ENCODE assay signal across 8 mouse cellular contexts in the genomic region with DNA sequence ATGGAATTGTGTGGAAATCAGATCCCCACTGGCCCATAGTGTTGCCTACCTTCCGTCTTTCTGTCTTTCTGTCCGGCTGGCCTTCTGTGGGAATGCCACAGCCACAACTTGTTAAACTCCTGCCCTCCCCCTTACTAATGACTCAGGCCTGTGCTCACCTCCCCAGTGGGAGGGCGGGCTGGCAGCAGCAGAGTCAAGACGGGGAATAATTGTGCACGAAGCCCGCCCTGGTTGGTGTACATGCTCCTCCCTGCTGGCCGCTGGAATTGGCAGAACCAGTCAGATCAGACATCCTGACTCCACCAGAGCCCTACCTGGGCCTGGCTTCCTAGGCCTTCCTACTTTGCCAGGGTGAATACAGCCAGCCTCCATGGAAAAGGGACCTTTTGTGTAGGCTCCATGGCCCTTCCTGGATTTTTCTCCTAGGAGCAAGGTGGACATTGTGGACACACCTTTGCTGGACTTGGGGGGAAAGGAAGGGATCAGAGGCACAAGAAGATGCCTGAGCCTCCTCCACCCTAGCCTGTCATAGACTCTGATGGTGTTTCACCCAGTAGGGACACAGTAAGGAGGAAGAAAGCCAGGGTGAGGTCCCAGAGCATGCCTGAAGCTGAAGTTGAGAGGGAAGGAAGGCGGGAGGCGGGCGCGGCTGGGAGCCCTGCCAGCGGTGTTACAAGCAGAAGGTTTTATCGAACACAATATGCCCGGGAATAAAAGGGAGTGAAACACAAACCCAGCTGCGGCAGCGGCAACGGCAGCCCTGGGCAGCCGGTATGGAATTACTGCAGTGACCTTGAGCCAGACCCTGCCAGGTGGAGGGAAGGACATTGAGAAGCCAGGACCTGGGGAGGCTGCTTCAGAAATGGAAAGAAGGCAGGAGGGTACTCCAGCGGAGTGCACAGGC. TPM values are rescaled to one million over a fixed set of nuclear protein-coding genes. Genes with fewer than 3 reads are reported as not detected.
A peak's percentile ranks its signal among the peaks of the same experiment; 100 is the strongest.
DNase-seq lines count a peak whose midpoint lies in the region; ATAC-seq and TF ChIP-seq lines count a peak whose summit lies in the region.

No protein-coding gene starts in this region.

- no peak for TF ChIP-seq CTCF in stomach, postnatal 0 days (IDR thresholded peaks at IDR 0.05; ENCODE audit: low read depth)

- peak overlapping the region; percentile 45 for H3K4me3 ChIP-seq in hindbrain, embryonic 10.5 days
- H3K4me3 ChIP-seq in hindbrain, embryonic 11.5 days (ENCODE audit: low read depth, low read length): no peak overlapping the region
- peak overlapping the region; percentile 40 for H3K4me3 ChIP-seq in embryonic facial prominence, embryonic 15.5 days (replicated peaks)
- no peak overlapping the region for H3K4me3 ChIP-seq in hindbrain, embryonic 13.5 days
- H3K4me3 ChIP-seq in stomach, postnatal 0 days (ENCODE audit: low read depth, low read length): peak overlapping the region; percentile 57

- no peak overlapping the region for H3K4me2 ChIP-seq in hindbrain, embryonic 11.5 days (replicated peaks; ENCODE audit: low read depth, low read length)
- peak overlapping the region; percentile 57 for H3K4me2 ChIP-seq in embryonic facial prominence, embryonic 15.5 days (replicated peaks)
- peak overlapping the region; percentile 35 for H3K4me2 ChIP-seq in hindbrain, embryonic 13.5 days
- H3K4me2 ChIP-seq in stomach, postnatal 0 days (replicated peaks; ENCODE audit: low read depth): peak overlapping the region; percentile 68

- H3K9ac ChIP-seq in hindbrain, embryonic 11.5 days (ENCODE audit: low read depth, low read length): no peak overlapping the region
- no peak overlapping the region for H3K9ac ChIP-seq in embryonic facial prominence, embryonic 15.5 days
- H3K9ac ChIP-seq in hindbrain, embryonic 13.5 days: no peak overlapping the region
- peak overlapping the region; percentile 75 for H3K9ac ChIP-seq in stomach, postnatal 0 days (ENCODE audit: low read length)

- H3K36me3 ChIP-seq in hindbrain, embryonic 10.5 days: no peaks in the 10 kb centered on the region
- no peaks in the 10 kb centered on the region for H3K36me3 ChIP-seq in hindbrain, embryonic 11.5 days (ENCODE audit: control insufficient read depth, insufficient read depth, low read length)
- H3K36me3 ChIP-seq in embryonic facial prominence, embryonic 15.5 days: no peaks in the 10 kb centered on the region
- no peaks in the 10 kb centered on the region for H3K36me3 ChIP-seq in hindbrain, embryonic 13.5 days
- no peaks in the 10 kb centered on the region; the same call in 1 of the 2 replicates for H3K36me3 ChIP-seq in stomach, postnatal 0 days (ENCODE audit: control insufficient read depth, insufficient read depth, low read length)

- peaks cover 78% of the 10 kb centered on the region for H3K27me3 ChIP-seq in hindbrain, embryonic 10.5 days (ENCODE audit: insufficient read depth, poor library complexity, severe bottlenecking)
- peaks cover 16% of the 10 kb centered on the region for H3K27me3 ChIP-seq in hindbrain, embryonic 11.5 days (ENCODE audit: control insufficient read depth, insufficient read depth, low read length)
- H3K27me3 ChIP-seq in embryonic facial prominence, embryonic 15.5 days: no peaks in the 10 kb centered on the region; the same call in 1 of the 2 replicates
- H3K27me3 ChIP-seq in hindbrain, embryonic 13.5 days: peaks cover 62% of the 10 kb centered on the region
- H3K27me3 ChIP-seq in stomach, postnatal 0 days (ENCODE audit: control insufficient read depth, insufficient read depth, low read length): no peaks in the 10 kb centered on the region

- peak overlapping the region; percentile 78; the same call in 1 of the 2 replicates for H3K27ac ChIP-seq in hindbrain, embryonic 10.5 days
- no peak overlapping the region for H3K27ac ChIP-seq in hindbrain, embryonic 11.5 days (ENCODE audit: low read depth, low read length)
- H3K27ac ChIP-seq in embryonic facial prominence, embryonic 15.5 days (replicated peaks): peak overlapping the region; percentile 86
- peak overlapping the region; percentile 48; the same call in 1 of the 2 replicates for H3K27ac ChIP-seq in hindbrain, embryonic 13.5 days
- peak overlapping the region; percentile 95 for H3K27ac ChIP-seq in stomach, postnatal 0 days (replicated peaks)

- DNase-seq in hindbrain, embryonic 10.5 days (ENCODE audit: low spot score): peak; percentile 16
- DNase-seq in hindbrain, embryonic 11.5 days (ENCODE audit: low spot score): no peak
- peak; percentile 52 for DNase-seq in layer of hippocampus, adult 9-11 months
- peak; percentile 70 to 88 for DNase-seq in lung, postnatal 4 days
- peak; percentile 92 for DNase-seq in stomach, postnatal 0 days (ENCODE audit: low spot score)
- no peak for DNase-seq in thymus, postnatal 14 days

- WGBS in hindbrain, embryonic 10.5 days: 21% methylated on average over 19 of the region's 19 CpGs
- WGBS in hindbrain, embryonic 11.5 days: 26% methylated on average over 19 of the region's 19 CpGs
- 14% methylated on average over 19 of the region's 19 CpGs for WGBS in embryonic facial prominence, embryonic 15.5 days
- WGBS in hindbrain, embryonic 13.5 days: 20% methylated on average over 19 of the region's 19 CpGs
- WGBS in stomach, postnatal 0 days: 21% methylated on average over 19 of the region's 19 CpGs

- no peaks in the 10 kb centered on the region for H3K9me3 ChIP-seq in hindbrain, embryonic 10.5 days
- no peaks in the 10 kb centered on the region for H3K9me3 ChIP-seq in hindbrain, embryonic 11.5 days (ENCODE audit: control insufficient read depth, low read length)
- H3K9me3 ChIP-seq in embryonic facial prominence, embryonic 15.5 days (replicated peaks): no peaks in the 10 kb centered on the region
- H3K9me3 ChIP-seq in hindbrain, embryonic 13.5 days: no peaks in the 10 kb centered on the region
- no peaks in the 10 kb centered on the region for H3K9me3 ChIP-seq in stomach, postnatal 0 days (ENCODE audit: control insufficient read depth, low read length)

- H3K4me1 ChIP-seq in hindbrain, embryonic 10.5 days (replicated peaks): peaks cover 41% of the 10 kb centered on the region
- peaks cover 10% of the 10 kb centered on the region for H3K4me1 ChIP-seq in hindbrain, embryonic 11.5 days (replicated peaks; ENCODE audit: control insufficient read depth, insufficient read depth, low read length)
- H3K4me1 ChIP-seq in embryonic facial prominence, embryonic 15.5 days: peaks cover 34% of the 10 kb centered on the region
- peaks cover 26% of the 10 kb centered on the region for H3K4me1 ChIP-seq in hindbrain, embryonic 13.5 days (replicated peaks)
- 0 out of 2 replicates have a peak, but pooled peaks cover 3% of the 10 kb centered on the region for H3K4me1 ChIP-seq in stomach, postnatal 0 days (replicated peaks; ENCODE audit: control insufficient read depth, insufficient read depth)

- ATAC-seq in hindbrain, embryonic 11.5 days (ENCODE audit: low FRiP score): no peak
- no peak for ATAC-seq in embryonic facial prominence, embryonic 15.5 days (ENCODE audit: insufficient number of reproducible peaks, low FRiP score, low TSS enrichment, low read depth)
- 0 out of 2 replicates have a peak, but pooled peaks have one; percentile 33 for ATAC-seq in hindbrain, embryonic 13.5 days (ENCODE audit: low FRiP score)
- peak; percentile 86 for ATAC-seq in stomach, postnatal 0 days (ENCODE audit: low FRiP score, low TSS enrichment)

- no peak for TF ChIP-seq EP300 in stomach, postnatal 0 days (optimal IDR thresholded peaks at IDR 0.05)

RNA-seq across cellular contexts. Expression of a gene that starts 1.4 kb away (rescaled TPM):
- 1.7 and 1.9 TPM in 2 replicates for polyA plus RNA-seq in hindbrain, embryonic 10.5 days (2016; fragmentation: Nextera tagmentation; extraction: Ambion mirVana)
- polyA plus RNA-seq in hindbrain, embryonic 11.5 days (2014; fragmentation: Nextera tagmentation; extraction: Ambion mirVana): 0.80 and 1.3 TPM in 2 replicates
- 11.7 and 11.8 TPM in 2 replicates for polyA plus RNA-seq in embryonic facial prominence, embryonic 15.5 days (2015; fragmentation: Nextera tagmentation; extraction: Ambion mirVana)
- 0.44 and 0.90 TPM in 2 replicates for polyA plus RNA-seq in hindbrain, embryonic 13.5 days (2015; fragmentation: Nextera tagmentation; extraction: Ambion mirVana)
- 53.4 and 60.1 TPM in 2 replicates for polyA plus RNA-seq in stomach, postnatal 0 days (2015; fragmentation: Nextera tagmentation; extraction: Ambion mirVana)

RNA-seq across cellular contexts. Expression of a gene that starts 12.4 kb away (rescaled TPM):
- polyA plus RNA-seq in hindbrain, embryonic 10.5 days (2016; fragmentation: Nextera tagmentation; extraction: Ambion mirVana): 0.05 TPM in 1 of 2 replicates, not detected in the other
- not detected in 2 replicates for polyA plus RNA-seq in hindbrain, embryonic 11.5 days (2014; fragmentation: Nextera tagmentation; extraction: Ambion mirVana)
- 0.16 and 1.2 TPM in 2 replicates for polyA plus RNA-seq in embryonic facial prominence, embryonic 15.5 days (2015; fragmentation: Nextera tagmentation; extraction: Ambion mirVana)
- polyA plus RNA-seq in hindbrain, embryonic 13.5 days (2015; fragmentation: Nextera tagmentation; extraction: Ambion mirVana): 0.17 and 0.56 TPM in 2 replicates
- 0.05 and 0.18 TPM in 2 replicates for polyA plus RNA-seq in stomach, postnatal 0 days (2015; fragmentation: Nextera tagmentation; extraction: Ambion mirVana)

RNA-seq across cellular contexts. Expression of a gene that starts 23.2 kb away (rescaled TPM):
- polyA plus RNA-seq in hindbrain, embryonic 10.5 days (2016; fragmentation: Nextera tagmentation; extraction: Ambion mirVana): 3.9 and 4.6 TPM in 2 replicates
- polyA plus RNA-seq in hindbrain, embryonic 11.5 days (2014; fragmentation: Nextera tagmentation; extraction: Ambion mirVana): 2.1 and 3.3 TPM in 2 replicates
- polyA plus RNA-seq in embryonic facial prominence, embryonic 15.5 days (2015; fragmentation: Nextera tagmentation; extraction: Ambion mirVana): 4.0 and 5.8 TPM in 2 replicates
- polyA plus RNA-seq in hindbrain, embryonic 13.5 days (2015; fragmentation: Nextera tagmentation; extraction: Ambion mirVana): 3.2 and 3.8 TPM in 2 replicates
- polyA plus RNA-seq in stomach, postnatal 0 days (2015; fragmentation: Nextera tagmentation; extraction: Ambion mirVana): 1.4 and 1.9 TPM in 2 replicates

RNA-seq across cellular contexts. Expression of a gene that starts 24.3 kb away (rescaled TPM):
- 5.3 and 7.7 TPM in 2 replicates for polyA plus RNA-seq in hindbrain, embryonic 10.5 days (2016; fragmentation: Nextera tagmentation; extraction: Ambion mirVana)
- 10.9 and 19.3 TPM in 2 replicates for polyA plus RNA-seq in hindbrain, embryonic 11.5 days (2014; fragmentation: Nextera tagmentation; extraction: Ambion mirVana)
- 29.1 and 30.3 TPM in 2 replicates for polyA plus RNA-seq in embryonic facial prominence, embryonic 15.5 days (2015; fragmentation: Nextera tagmentation; extraction: Ambion mirVana)
- polyA plus RNA-seq in hindbrain, embryonic 13.5 days (2015; fragmentation: Nextera tagmentation; extraction: Ambion mirVana): 13.6 and 14.2 TPM in 2 replicates
- polyA plus RNA-seq in stomach, postnatal 0 days (2015; fragmentation: Nextera tagmentation; extraction: Ambion mirVana): 1.8 and 2.0 TPM in 2 replicates

RNA-seq across cellular contexts. Expression of a gene that starts 50.7 kb away (rescaled TPM):
- 3.6 and 4.3 TPM in 2 replicates for polyA plus RNA-seq in hindbrain, embryonic 10.5 days (2016; fragmentation: Nextera tagmentation; extraction: Ambion mirVana)
- 3.4 TPM in 2 replicates for polyA plus RNA-seq in hindbrain, embryonic 11.5 days (2014; fragmentation: Nextera tagmentation; extraction: Ambion mirVana)
- 4.3 and 5.4 TPM in 2 replicates for polyA plus RNA-seq in embryonic facial prominence, embryonic 15.5 days (2015; fragmentation: Nextera tagmentation; extraction: Ambion mirVana)
- polyA plus RNA-seq in hindbrain, embryonic 13.5 days (2015; fragmentation: Nextera tagmentation; extraction: Ambion mirVana): 4.7 and 5.1 TPM in 2 replicates
- polyA plus RNA-seq in stomach, postnatal 0 days (2015; fragmentation: Nextera tagmentation; extraction: Ambion mirVana): 3.4 and 3.8 TPM in 2 replicates

Comparison
In these comparisons a context has a peak if more than half of its experiments do, and no peak if none do; other contexts are left out.
1. DNase-seq: peak in hindbrain, embryonic 10.5 days (single experiment), layer of hippocampus, adult 9-11 months (single experiment), lung, postnatal 4 days (2 of 2) and stomach, postnatal 0 days (single experiment); none in hindbrain, embryonic 11.5 days (single experiment) and thymus, postnatal 14 days (single experiment).
2. H3K4me3 ChIP-seq: peak in hindbrain, embryonic 10.5 days (single experiment), embryonic facial prominence, embryonic 15.5 days (single experiment) and stomach, postnatal 0 days (single experiment); none in hindbrain, embryonic 11.5 days (single experiment) and hindbrain, embryonic 13.5 days (single experiment).
3. ATAC-seq: peak in hindbrain, embryonic 13.5 days (single experiment) and stomach, postnatal 0 days (single experiment); none in hindbrain, embryonic 11.5 days (single experiment) and embryonic facial prominence, embryonic 15.5 days (single experiment).